Mouse (Mus musculus) ES-E14 (cell line): ENCODE data around the gene Casp4. TPM values are rescaled to one million over a fixed set of nuclear protein-coding genes. Genes with fewer than 3 reads are reported as not detected.

Experiments used
- DNase-seq: peaks from one replicate; pipeline ENCODE4 v3.0.0-alpha.2; 2013; ENCODE audit warnings: low read depth, low spot score
- H3K27ac ChIP-seq: 2 replicates; pipeline ENCODE4 v1.5.1; 2012; ENCODE audit warnings: low read depth, mild to moderate bottlenecking, low read length, moderate library complexity, mixed read lengths; ENCODE audit not compliant: poor library complexity, insufficient read depth, severe bottlenecking
- H3K36me3 ChIP-seq: 2 replicates; pipeline ENCODE4 v1.6.1; 2012; ENCODE audit warnings: mild to moderate bottlenecking, low read length, moderate library complexity, mixed read lengths; ENCODE audit not compliant: control insufficient read depth, poor library complexity, insufficient read depth, severe bottlenecking
- H3K4me1 ChIP-seq, 2 experiments: fragments of 150-350 bp in 1 of 2; sonication (generic) in 1 of 2; 2 replicates each; pipeline ENCODE4 v1.6.1; 2012; ENCODE audit warnings: low read length in 2 of 2, mild to moderate bottlenecking in 1 of 2, mixed read lengths in 1 of 2; ENCODE audit not compliant: control insufficient read depth in 2 of 2, insufficient read depth in 2 of 2, poor library complexity in 1 of 2
- H3K4me3 ChIP-seq, 2 experiments: fragments of 150-350 bp in 1 of 2; sonication (generic) in 1 of 2; 2 replicates each; pipeline ENCODE4 v1.5.1; 2012; ENCODE audit warnings: low read length in 2 of 2, low read depth in 1 of 2, mild to moderate bottlenecking in 1 of 2, mixed read lengths in 1 of 2; ENCODE audit not compliant: insufficient read depth in 1 of 2, poor library complexity in 1 of 2, severe bottlenecking in 1 of 2
- H3K9ac ChIP-seq: 2 replicates; pipeline ENCODE4 v1.6.1; 2012; ENCODE audit warnings: low read depth, mild to moderate bottlenecking, low read length, mixed read lengths; ENCODE audit not compliant: poor library complexity, insufficient read depth, severe bottlenecking
- H3K9me3 ChIP-seq: fragments of 150-350 bp; sonication (generic); 2 replicates; pipeline ENCODE4 v1.6.1; 2012; ENCODE audit warnings: low read depth, mild to moderate bottlenecking, low read length; ENCODE audit not compliant: control insufficient read depth, insufficient read depth
- CHD2 ChIP-seq: IDR thresholded peaks from 2 replicates; pipeline ENCODE4 v1.6.1; 2014; ENCODE audit warnings: mild to moderate bottlenecking, low read depth, low read length, inconsistent platforms
- HCFC1 ChIP-seq: IDR thresholded peaks from 2 replicates; pipeline ENCODE4 v1.6.1; 2012; ENCODE audit warnings: low read length, inconsistent platforms, borderline replicate concordance; ENCODE audit not compliant: insufficient read depth
- MAFK ChIP-seq: IDR thresholded peaks from 2 replicates; pipeline ENCODE4 v1.6.1; 2014; ENCODE audit warnings: mild to moderate bottlenecking, low read depth, low read length, inconsistent platforms; ENCODE audit not compliant: insufficient read depth
- ZC3H11A ChIP-seq: IDR thresholded peaks from 2 replicates; pipeline ENCODE4 v1.6.1; 2012; ENCODE audit warnings: low read depth, mild to moderate bottlenecking, inconsistent platforms, low read length, borderline replicate concordance
- ZNF384 ChIP-seq: IDR thresholded peaks from 2 replicates; pipeline ENCODE4 v1.6.1; 2012; ENCODE audit warnings: low read depth, low read length, inconsistent platforms
- in situ Hi-C, 2 experiments: fragments of 600-800 bp; cut with MboI; formaldehyde crosslinking; loops; one replicate each; pipeline ENCODE4 v1.15.1; 2025; ENCODE audit warnings: low sequenced_read_pairs in 2 of 2, inconsistent platforms in 1 of 2; ENCODE audit not compliant: unreplicated experiment in 2 of 2
- total RNA-seq: library from RNA; depleted of rRNA; stranded (reverse); fragments of 300-350 nt; gene quantifications from 2 replicates; pipeline ENCODE4 v1.2.3, GENCODE M21; 2012; rRNA removed

The Casp4 gene
- 0.40 TPM in 1 of 2 replicates, not detected in the other for total RNA-seq

GRCm38 (mm10) chr9:5308561-5308960, at the start of gene Casp4:
Casp4 (plus strand) TSS chr9:5308828.
- Histone ChIP-seq H3K9ac (no peak within 1 kb of the TSS), H3K9me3 (no peaks in the 10 kb centered on the region), H3K4me1 (no peaks in the 10 kb centered on the region), H3K36me3 (no peaks in the 10 kb centered on the region), H3K27ac (no peak within 1 kb of the TSS), H3K4me3 (no peak within 1 kb of the TSS)
- TF ChIP-seq HCFC1 (no peak), CHD2 (no peak), ZNF384 (no peak)
- in situ Hi-C loops = no loop called here
- no peak for DNase-seq

DNA sequence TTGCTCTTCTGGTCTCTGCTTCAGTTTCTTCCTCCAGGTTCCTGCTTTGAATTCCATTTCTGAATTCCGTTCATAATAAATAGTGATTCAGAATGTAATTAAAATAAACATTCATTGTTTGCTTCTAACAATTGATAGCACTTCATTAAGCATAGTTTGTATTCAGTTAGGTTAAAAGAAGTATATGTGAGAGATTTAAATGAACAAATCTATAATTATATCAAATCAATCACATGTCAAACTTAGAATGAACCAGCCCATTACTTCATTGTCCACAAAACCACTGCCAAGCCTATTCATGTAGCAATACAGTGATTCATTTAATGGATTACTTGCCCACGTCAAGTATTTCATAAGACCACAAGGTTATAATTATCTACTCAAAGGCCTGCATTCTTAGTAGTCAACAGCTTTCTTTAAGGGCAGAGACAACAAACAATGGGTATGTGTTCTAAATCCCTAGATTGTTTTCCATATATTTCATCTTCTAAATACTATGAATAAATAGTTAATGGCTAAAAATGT, 44.6 kb upstream of the Casp4 start:
- Histone ChIP-seq H3K27ac (no peak overlapping the region), H3K4me3 (no peak overlapping the region), H3K9me3 (no peaks in the 10 kb centered on the region), H3K4me1 (no peaks in the 10 kb centered on the region), H3K36me3 (no peaks in the 10 kb centered on the region), H3K9ac (no peak overlapping the region)
- TF ChIP-seq ZNF384 (no peak), MAFK (no peak), HCFC1 (no peak), CHD2 (no peak), ZC3H11A (no peak)
- DNase-seq = no peak
- in situ Hi-C loops = no loop called here

- no peak overlapping the region for H3K9ac ChIP-seq
- H3K9me3 ChIP-seq = no peaks in the 10 kb centered on the region
- TF ChIP-seq ZC3H11A = no peak
- TF ChIP-seq MAFK = no peak
- TF ChIP-seq CHD2 = no peak
- no peak for TF ChIP-seq ZNF384
- no peak for TF ChIP-seq HCFC1
- H3K4me1 ChIP-seq = no peaks in the 10 kb centered on the region
- H3K4me3 ChIP-seq = no peak overlapping the region
- no peak overlapping the region for H3K27ac ChIP-seq
- no peak for DNase-seq
- in situ Hi-C loops = no loop called here
- no peaks in the 10 kb centered on the region for H3K36me3 ChIP-seq
These were observed 38.4 kb upstream of the Casp4 start for GRCm38 (mm10) chr9:5270274-5270673.

- no peak for DNase-seq
- Histone ChIP-seq H3K36me3 (no peaks in the 10 kb centered on the region), H3K9ac (no peak overlapping the region), H3K9me3 (no peaks in the 10 kb centered on the region), H3K27ac (no peak overlapping the region), H3K4me3 (no peak overlapping the region), H3K4me1 (no peaks in the 10 kb centered on the region)
- TF ChIP-seq HCFC1 = no peak
- no peak for TF ChIP-seq MAFK
- TF ChIP-seq CHD2 = no peak
- TF ChIP-seq ZC3H11A = no peak
- no peak for TF ChIP-seq ZNF384
- in situ Hi-C loops = no loop called here
These were observed 37.7 kb upstream of the Casp4 start for GRCm38 (mm10) chr9:5270884-5271283.

- no peak overlapping the region for H3K4me3 ChIP-seq
- TF ChIP-seq MAFK (no peak), ZNF384 (no peak), HCFC1 (no peak), CHD2 (no peak), ZC3H11A (no peak)
- H3K9me3 ChIP-seq = no peaks in the 10 kb centered on the region
- no peak overlapping the region for H3K9ac ChIP-seq
- in situ Hi-C loops = no loop called here
- no peak for DNase-seq
- H3K4me1 ChIP-seq = no peaks in the 10 kb centered on the region
- no peak overlapping the region for H3K27ac ChIP-seq
- H3K36me3 ChIP-seq = no peaks in the 10 kb centered on the region
These were observed 37.2 kb upstream of the Casp4 start for GRCm38 (mm10) chr9:5271334-5271845.
